Mouse (Mus musculus): ENCODE measurements at regions not wholly inside any gene's neighbourhood (a gene's known extent, or its start where the extent isn't known, plus 50 kb on each side); places are given as distances from the start of the nearest gene placed in this dataset.

GRCm38 (mm10) chr15:96132636-96133035 lies 154.7 kb upstream of the Arid2 start:
- H3K27ac ChIP-seq (ENCODE audit: control insufficient read depth, low read depth, low read length) = no peak overlapping the region
- H3K79me2 ChIP-seq (ENCODE audit: control insufficient read depth, insufficient read depth, low read length, poor library complexity) = no peaks in the 10 kb centered on the region
- TF ChIP-seq JUND (IDR thresholded peaks at IDR 0.05; ENCODE audit: low read depth, low read length) (no peak), ZMIZ1 (IDR thresholded peaks at IDR 0.05; ENCODE audit: low read depth, low read length) (no peak), TBP (IDR thresholded peaks at IDR 0.05; ENCODE audit: low read depth, low read length) (no peak), MXI1 (IDR thresholded peaks at IDR 0.05; ENCODE audit: low read depth, low read length) (no peak), BHLHE40 (IDR thresholded peaks at IDR 0.05; ENCODE audit: borderline replicate concordance, low read depth, low read length) (no peak), POLR2AphosphoS5 (IDR thresholded peaks at IDR 0.05; ENCODE audit: borderline replicate concordance, low read depth, low read length) (no peak), CHD1 (IDR thresholded peaks at IDR 0.05; ENCODE audit: low read depth, low read length) (no peak), MAX (IDR thresholded peaks at IDR 0.05; ENCODE audit: low read length) (no peak), HCFC1 (IDR thresholded peaks at IDR 0.05; ENCODE audit: low read depth, low read length) (no peak), TCF12 (IDR thresholded peaks at IDR 0.05; ENCODE audit: low read depth, low read length) (no peak), SIN3A (IDR thresholded peaks at IDR 0.05; ENCODE audit: low read length) (no peak), NELFE (IDR thresholded peaks at IDR 0.05; ENCODE audit: low read depth, low read length) (no peak), USF2 (IDR thresholded peaks at IDR 0.05; ENCODE audit: borderline replicate concordance in 1 of 2, insufficient read depth in 1 of 2, low read depth in 1 of 2, low read length in 2 of 2) (no peak)
- no peak overlapping the region for H3K9ac ChIP-seq (ENCODE audit: control insufficient read depth, low read depth, low read length, poor library complexity, severe bottlenecking)
- no peaks in the 10 kb centered on the region; a peak in 1 of 4 replicates for H3K36me3 ChIP-seq (ENCODE audit: control insufficient read depth in 1 of 2, insufficient read depth in 2 of 2, low read length in 2 of 2)
- no peaks in the 10 kb centered on the region for H3K9me3 ChIP-seq (replicated peaks; ENCODE audit: insufficient read depth, low read length)
- H3K4me1 ChIP-seq (ENCODE audit: control insufficient read depth in 1 of 2, insufficient read depth in 2 of 2, low read length in 2 of 2) = no peaks in the 10 kb centered on the region
- DNase-seq (ENCODE audit: low read depth, low spot score) = no peak
- H3K27me3 ChIP-seq (ENCODE audit: control insufficient read depth in 1 of 2, insufficient read depth in 2 of 2, low read length in 2 of 2) = no peaks in the 10 kb centered on the region; a peak in 2 of 4 replicates
- no peak overlapping the region for H3K4me3 ChIP-seq (ENCODE audit: control insufficient read depth in 1 of 2, insufficient read depth in 1 of 2, low read depth in 2 of 2, low read length in 2 of 2)

- H3K9me3 ChIP-seq (replicated peaks; ENCODE audit: insufficient read depth, low read length) = no peaks in the 10 kb centered on the region
- no peaks in the 10 kb centered on the region for H3K79me2 ChIP-seq (ENCODE audit: control insufficient read depth, insufficient read depth, low read length, poor library complexity)
- no peak for TF ChIP-seq MYB (IDR thresholded peaks at IDR 0.05; ENCODE audit: low read depth, low read length)
- TF ChIP-seq TBP (IDR thresholded peaks at IDR 0.05; ENCODE audit: low read depth, low read length) = no peak
- no peak for TF ChIP-seq POLR2A (IDR thresholded peaks at IDR 0.05; ENCODE audit: control insufficient read depth in 1 of 2, insufficient read depth in 1 of 2, low read depth in 1 of 2, low read length in 2 of 2, poor library complexity in 1 of 2)
- no peak for TF ChIP-seq USF1 (IDR thresholded peaks at IDR 0.05; ENCODE audit: low read depth, low read length)
- TF ChIP-seq ZNF384 (IDR thresholded peaks at IDR 0.05; ENCODE audit: low read depth, low read length) = no peak
- TF ChIP-seq SMC3 (IDR thresholded peaks at IDR 0.05; ENCODE audit: low read depth, low read length) = no peak
- TF ChIP-seq POLR2AphosphoS5 (IDR thresholded peaks at IDR 0.05; ENCODE audit: borderline replicate concordance, low read depth, low read length) = no peak
- TF ChIP-seq POLR2AphosphoS2 (IDR thresholded peaks at IDR 0.05; ENCODE audit: low read length) = no peak
- no peak for TF ChIP-seq RCOR1 (IDR thresholded peaks at IDR 0.05; ENCODE audit: low read depth, low read length)
- no peak for TF ChIP-seq RAD21 (IDR thresholded peaks at IDR 0.05; ENCODE audit: low read depth, low read length)
- H3K27me3 ChIP-seq (ENCODE audit: control insufficient read depth in 1 of 2, insufficient read depth in 2 of 2, low read length in 2 of 2) = no peaks in the 10 kb centered on the region; a peak in 2 of 4 replicates
- H3K27ac ChIP-seq (ENCODE audit: control insufficient read depth, low read depth, low read length) = no peak overlapping the region
- no peaks in the 10 kb centered on the region; a peak in 1 of 4 replicates for H3K36me3 ChIP-seq (ENCODE audit: control insufficient read depth in 1 of 2, insufficient read depth in 2 of 2, low read length in 2 of 2)
- H3K4me1 ChIP-seq (ENCODE audit: control insufficient read depth in 1 of 2, insufficient read depth in 2 of 2, low read length in 2 of 2) = no peaks in the 10 kb centered on the region
- DNase-seq (ENCODE audit: low read depth, low spot score) = no peak
- no peak overlapping the region for H3K4me3 ChIP-seq (ENCODE audit: control insufficient read depth in 1 of 2, insufficient read depth in 1 of 2, low read depth in 2 of 2, low read length in 2 of 2)
- H3K9ac ChIP-seq (ENCODE audit: control insufficient read depth, low read depth, low read length, poor library complexity, severe bottlenecking) = no peak overlapping the region
Measured at GRCm38 (mm10) chr15:96135250-96135731, 152.0 kb upstream of the Arid2 start.

Measured in MEL (cell line).